Mouse (Mus musculus) left cerebral cortex, adult 18-20 months (tissue): ENCODE measurements at regions not wholly inside any gene's neighbourhood (a gene's known extent, or its start where the extent isn't known, plus 50 kb on each side); places are given as distances from the start of the nearest gene placed in this dataset.
A peak's percentile ranks its signal among the peaks of the same experiment; 100 is the strongest.
"Not testable (repeated sequence)": the region's sequence is repeated elsewhere in the genome, so short reads cannot be mapped to it uniquely, and the experiment has no call there.

Experiments
- DNase-seq, 2 experiments: peaks; one replicate each; pipeline ENCODE4 v3.0.0; 2021 to 2022; ENCODE audit warnings: low spot score in 2 of 2, mixed read lengths in 1 of 2

DNA sequence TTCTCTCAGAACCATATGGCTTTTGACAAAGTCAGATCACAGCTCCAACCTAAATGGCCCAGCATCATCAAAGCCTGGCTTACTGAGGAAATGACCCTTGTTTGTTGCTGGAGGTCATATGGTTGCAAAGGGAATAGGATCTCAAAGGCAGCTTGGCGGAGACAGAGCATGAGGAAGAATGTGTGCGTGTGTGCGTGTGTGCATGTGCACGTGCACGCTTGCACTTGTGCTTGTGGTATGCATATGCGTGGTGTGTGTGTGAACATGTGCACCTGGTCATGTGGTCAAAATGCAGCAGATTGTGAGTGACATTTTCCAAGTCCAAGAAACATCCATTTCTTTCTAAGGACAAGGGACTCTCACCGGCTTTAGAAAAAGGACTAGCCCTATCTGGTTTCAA is 216.9 kb downstream of the Dact1 start:
- no peak for DNase-seq

DNA sequence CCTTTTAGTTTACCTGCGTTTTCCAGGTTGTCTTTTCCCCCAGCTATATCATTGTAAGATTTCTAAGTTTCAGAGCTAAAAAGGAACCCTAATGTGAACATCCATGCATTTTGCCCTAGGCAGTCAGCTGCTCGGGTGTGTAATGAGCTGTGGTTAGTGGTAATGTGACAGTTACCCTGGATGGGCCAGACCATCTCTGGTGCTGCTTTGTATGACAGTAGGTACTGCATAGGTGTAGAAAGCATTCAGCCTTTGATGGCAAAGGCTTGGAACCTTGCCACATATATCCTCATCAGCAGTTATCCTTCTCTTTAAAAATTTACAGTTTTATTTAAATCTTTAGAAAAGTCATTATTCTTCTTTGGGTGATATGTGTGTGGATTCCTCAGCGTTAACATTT is 222.5 kb downstream of the Dact1 start:
- no peak for DNase-seq

DNA sequence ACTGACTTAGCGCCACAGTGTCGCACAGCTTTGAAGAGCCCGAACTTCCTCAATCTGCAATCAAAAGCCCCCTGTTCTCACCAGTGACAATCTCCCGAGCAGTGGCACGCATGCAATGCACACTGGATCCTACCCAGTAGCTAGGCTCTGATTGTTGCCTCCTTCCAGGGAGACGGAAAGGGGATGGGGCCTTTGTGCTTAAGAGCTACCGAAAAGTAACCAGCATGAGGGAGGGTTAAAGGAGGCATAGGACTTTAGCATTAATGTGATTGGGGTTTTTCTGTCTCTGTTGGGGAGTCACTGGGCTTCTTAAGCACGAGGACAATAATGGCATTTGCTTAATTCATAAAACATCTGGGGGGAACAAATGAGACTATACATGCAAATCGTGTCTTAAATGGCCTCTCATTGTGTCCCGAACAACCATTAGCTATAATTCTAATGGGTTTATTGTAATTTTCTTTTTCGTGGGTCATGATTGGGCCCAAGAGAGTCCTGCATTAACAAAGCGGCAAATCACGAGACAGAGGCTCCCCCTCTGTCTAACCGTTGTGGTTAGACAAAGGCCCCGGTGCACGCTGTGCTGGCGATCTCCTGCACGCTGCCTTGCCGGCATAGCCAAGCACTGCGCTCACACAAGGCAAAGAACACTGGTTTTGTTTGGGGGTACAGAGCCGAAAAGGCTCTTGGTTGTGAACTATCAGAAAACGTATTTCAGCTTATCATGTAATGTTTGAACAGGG is 223.2 kb downstream of the Dact1 start:
- no peak for DNase-seq

DNA sequence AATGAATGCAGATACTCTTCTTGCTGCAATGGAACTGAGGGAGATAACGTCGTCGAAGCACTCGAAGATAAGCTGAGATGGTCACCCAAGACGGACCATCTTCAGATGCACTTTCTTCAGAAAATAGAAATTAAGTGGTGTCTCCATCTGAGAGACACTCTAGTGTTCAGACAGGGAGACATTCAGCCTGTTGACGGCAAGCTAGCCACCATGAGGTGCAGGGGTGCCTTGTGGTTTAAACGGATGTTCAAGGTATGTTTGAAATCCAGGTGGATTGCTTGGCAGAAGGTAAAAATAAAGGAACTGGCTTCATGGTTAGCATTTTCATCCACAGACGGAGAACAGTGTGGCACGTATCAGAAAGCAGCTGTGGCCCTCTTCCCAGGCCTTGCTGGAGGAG is 224.0 kb downstream of the Dact1 start:
- no peak for DNase-seq

DNA sequence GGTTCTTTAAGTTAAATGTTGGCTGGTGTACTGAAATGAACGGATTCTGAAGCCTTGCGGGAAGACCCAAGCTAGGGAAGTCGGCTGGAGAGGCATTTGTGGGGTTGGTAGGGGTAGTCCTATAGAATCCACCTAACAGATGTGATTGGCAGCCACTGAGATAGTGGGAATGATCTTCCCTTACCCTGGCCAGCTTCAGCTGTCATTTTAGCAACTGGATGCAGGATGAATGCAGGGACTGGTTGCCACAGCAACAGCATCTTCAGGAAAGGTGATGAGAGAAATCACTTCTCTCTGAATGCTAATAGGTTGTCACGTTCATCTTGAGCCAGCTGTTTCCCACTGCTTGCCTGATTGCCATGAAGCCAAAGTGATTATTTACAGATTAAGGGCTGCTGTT is 224.5 kb downstream of the Dact1 start:
- no peak for DNase-seq

DNA sequence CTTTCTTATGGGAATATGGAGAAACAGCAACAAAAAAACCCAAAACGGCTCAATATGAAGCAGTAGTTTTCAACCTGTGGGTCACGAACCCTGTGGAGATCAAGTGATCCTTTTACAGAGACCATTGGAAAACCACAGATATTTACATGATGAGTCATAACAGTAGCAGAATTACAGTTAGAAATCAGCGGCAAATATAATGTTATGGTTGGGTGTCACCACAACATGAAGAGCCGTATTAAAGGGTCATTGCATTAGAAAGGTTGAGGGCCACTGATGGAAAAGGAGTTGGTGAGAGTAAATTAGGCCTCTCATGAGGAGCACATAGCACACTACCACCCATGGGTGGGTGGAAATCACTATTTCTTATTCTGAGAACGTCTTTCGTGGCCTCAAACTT is 225.6 kb downstream of the Dact1 start:
- no peak for DNase-seq

DNA sequence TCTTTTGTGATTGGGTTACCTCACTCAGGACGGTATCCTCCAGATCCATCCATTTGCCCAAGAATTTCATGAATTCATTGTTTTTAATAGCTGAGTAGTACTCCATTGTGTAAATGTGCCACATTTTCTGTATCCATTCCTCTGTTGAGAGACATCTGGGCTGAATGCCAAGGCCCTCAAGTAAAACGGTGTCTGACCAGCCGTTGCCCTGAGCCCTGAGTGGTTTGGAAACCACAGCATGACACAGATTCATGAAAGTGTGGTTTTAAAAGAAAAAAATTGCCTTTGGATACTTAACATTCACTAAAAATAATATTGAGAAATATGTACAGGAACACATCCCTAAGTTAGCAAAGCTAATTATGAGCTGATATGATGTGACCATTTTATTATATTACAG is 226.1 kb downstream of the Dact1 start:
- DNase-seq, result not testable (repeated sequence)

DNA sequence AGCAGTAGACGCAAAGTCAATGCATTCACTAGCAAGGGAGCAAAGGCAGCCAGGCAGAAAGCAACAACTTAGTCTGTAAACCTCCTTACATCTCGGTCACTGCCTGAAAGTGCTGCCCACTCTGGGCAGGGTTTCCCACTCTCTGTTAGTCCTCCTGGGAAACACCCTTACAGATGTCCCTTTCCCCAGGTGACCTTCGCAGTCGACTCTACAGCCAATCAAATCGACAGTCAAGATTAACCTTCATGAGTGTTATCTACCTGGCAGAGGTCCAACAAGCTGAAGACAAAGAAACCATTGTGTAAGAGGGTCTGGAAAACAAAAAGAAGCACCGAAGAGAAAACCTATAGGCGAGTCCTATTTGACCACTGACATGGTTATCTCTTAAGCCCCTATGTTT is 229.0 kb downstream of the Dact1 start:
- no peak for DNase-seq

DNA sequence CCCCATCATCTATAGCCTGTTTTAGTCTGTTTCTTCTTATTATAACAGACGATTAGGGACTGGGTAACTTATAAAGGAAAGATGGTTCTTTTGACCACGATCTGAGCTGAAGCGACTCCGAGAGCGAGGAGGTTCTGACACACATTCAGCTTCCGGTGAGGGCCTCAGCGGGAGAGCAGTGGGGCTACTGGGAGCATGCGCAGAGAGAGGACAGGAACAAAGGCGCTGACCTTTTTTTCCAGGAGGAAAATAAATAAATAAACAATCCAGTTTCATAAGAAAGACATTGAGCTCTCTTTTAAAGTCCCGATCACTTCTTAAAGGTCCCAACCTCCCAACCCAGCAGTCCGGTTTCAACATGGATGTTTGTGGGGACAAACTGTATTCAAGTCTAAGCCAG is 230.6 kb downstream of the Dact1 start:
- no peak for DNase-seq

DNA sequence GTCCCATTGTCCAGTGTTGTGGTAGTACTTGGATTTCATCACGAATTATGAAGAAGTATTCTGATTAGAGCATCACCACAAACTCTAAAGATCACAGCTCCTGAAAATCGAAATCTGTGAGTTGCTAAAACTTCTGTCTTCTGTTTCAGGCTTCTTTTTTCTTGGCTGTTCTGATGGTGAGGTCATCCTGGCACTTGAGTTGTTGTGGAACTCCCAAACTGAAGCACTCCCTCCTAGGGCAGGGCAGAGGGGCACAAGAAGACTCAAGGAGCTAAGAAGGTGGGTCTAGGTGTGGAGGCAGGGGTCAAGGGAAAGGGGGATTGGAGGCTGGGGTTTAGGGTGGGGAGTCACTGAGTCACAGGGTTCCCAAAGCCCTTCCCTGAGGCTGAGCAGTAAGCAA is 232.3 kb downstream of the Dact1 start:
- DNase-seq, result no peak

DNA sequence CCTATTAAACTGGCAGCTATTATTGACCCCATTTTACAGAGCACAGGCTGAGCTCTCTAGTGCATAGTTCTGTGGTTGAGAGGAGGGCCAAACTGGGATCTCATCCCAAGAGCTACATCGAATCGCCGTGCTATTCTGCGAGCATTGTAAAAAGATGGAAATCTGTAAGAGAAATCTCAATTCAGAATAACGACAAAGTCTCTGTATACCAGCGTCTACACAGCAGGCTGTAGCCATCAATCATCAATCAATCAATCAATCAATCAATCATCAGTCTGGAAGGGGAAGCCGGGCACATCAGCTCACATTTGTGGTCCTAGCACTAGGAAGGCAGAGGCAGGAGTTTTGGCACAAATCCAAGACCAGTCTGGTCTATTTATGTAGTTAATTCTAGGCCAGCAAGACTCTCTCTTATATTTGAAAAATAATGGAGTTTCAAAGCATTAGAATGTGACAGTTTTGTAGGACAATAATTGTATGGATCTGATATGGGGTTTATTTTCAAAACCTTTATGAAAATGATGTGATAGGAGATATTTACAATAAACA is 234.0 kb downstream of the Dact1 start:
- no peak for DNase-seq

DNA sequence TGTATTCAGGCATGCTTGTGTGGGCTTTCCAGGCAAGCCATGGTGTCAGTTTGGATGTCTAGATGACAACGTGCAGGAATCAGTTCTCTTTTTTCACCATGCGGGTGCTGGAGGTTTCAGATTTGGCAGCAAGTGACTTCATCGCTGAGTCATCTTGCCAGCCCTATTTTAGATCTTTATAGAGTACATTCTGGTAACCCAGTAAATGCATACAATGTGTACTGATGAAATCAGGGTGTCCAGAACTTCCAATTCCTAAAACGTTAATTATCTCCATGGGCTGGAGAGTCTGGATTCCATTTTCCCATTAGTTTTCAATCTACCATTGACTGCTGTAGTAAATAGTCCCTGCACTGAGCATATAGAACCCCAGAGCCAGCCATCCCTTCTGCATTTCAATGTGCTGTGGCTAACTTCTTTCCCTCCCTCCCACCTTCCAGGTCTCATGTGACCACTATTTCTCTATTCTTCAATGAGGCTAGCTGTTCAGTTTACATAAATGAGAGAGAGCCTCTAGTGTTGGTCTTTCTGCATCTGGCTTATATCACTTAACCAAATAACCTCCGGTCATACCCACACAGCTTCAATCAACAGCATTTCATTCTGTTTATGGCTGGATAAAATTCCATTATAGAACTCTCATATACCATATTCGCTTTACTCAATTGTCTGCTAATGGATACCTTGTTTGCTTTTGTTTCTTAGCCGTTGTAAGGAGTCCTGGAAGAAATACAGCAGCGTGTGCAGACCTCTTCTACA is 234.9 kb downstream of the Dact1 start:
- peak; percentile 53 to 65 for DNase-seq

DNA sequence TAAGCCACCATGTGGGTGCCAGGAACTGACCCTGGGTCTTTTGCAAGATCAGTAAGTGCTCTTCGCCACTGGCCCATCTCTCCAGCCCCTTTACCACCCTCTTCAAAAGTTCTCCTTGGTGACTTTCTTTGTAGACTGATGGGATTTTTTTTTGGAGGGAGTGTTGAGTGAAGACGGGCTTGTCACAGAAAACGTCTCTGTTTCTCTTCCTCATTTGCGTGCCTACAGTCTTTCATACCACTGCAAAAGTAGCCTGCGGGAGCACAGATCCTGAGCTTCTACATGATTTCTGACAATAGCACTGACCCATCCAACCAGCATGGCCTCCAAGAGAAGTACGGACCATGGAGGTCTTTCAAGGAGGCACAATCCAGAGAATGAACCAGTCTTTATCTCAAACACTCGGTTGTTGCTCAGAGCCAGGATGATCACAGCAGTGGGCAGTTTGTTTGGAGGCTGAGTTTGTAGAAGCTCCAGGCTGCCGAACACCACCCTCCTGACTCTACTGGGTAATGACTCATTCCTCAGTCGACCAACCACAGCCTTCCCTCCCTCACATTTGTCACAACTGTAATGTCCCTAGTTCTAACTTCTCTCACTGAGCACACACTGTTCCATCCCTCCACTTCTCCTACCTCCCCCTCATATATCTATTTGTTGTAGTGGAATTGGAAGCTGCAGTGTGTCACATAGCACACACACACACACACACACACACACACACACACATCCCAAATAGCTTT is 237.0 kb downstream of the Dact1 start:
- peak; percentile 12 to 22 for DNase-seq

DNA sequence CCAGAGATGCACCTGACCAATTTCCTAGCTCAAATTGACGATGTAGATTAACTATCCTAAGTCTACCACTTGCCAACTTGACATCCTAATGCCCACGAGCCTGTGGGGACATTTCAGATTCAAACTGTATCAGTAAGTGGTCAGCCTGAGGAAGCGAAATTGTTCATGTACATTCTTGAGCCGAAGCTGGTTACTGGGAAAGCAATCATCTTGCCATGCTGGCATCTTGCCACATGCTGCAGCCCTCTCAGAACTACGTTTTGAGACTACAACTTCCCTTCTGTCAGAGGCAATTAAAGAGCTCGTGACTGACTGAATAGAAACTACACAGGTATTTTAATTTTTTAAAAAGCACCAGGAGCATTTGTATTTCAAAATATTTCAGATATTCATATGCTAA is 239.7 kb downstream of the Dact1 start:
- DNase-seq, result no peak

DNA sequence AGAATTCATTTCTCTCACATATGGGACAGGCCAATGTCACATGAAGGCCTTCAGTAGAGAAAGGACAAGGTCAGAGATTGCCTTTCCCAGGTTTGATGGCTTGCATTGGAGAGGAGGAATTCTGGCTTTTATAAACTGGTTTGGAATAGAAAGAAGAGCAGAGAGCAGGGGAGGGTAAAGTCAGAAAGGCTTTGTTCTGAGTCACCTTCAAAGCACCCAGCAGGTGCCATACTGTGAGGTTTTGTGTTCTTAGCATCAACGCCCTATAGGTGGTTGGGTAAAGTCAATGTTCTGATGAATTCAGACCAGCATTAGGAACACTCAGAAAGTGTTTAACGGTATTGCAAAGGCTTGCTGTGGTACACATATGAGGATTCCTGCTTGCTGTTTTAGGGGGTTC is 244.5 kb downstream of the Dact1 start:
- no peak for DNase-seq

DNA sequence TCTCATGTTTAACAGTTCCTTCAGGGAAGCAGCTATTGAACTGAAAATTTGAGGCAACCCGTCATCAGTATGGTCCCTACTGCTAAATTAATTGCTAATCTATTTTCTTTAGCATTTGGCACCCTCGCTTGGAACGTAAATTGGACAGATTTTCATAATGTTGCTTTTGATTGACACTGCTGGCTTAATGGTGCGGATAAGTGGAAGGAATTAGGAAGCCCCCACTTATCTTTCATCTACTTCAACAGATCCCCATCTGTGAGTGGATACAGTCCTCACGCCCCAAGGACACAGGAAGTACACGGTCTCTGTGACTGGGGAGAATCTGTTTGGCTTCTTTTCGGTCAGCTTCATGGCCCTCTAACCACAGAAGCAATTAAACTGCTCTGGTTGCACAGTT is 251.6 kb downstream of the Dact1 start:
- no peak for DNase-seq

DNA sequence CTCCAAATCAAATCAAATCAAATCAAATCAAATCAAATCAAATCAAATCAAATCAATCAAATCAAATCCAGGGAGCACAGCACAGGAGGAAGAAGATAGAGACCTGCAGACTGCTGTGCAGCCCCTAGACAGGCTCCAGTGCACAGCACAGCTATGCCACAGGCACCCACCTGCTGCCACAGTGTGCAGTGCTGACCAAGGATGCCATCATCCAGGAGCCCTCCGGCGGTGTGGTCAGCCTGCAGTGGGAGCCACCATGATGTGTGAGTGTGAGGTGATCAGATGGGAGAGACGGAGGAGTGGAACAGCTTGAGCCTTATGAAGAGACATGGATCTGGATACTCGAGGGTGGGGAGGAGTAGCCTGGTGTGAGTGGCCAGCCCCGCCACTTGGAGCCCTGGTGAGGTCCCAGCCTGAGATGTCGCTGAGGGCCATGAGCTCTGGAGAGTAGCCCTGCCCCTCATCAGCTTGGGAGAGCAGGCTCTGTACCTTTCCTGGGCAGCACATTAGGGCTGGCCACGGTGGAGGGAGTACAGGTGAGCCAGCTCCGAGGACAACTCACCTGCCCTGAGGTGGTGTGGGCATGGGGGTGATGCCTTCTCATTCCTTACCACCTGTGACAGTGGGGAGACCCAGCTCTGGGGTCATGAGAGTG is 252.4 kb downstream of the Dact1 start:
- no peak for DNase-seq

DNA sequence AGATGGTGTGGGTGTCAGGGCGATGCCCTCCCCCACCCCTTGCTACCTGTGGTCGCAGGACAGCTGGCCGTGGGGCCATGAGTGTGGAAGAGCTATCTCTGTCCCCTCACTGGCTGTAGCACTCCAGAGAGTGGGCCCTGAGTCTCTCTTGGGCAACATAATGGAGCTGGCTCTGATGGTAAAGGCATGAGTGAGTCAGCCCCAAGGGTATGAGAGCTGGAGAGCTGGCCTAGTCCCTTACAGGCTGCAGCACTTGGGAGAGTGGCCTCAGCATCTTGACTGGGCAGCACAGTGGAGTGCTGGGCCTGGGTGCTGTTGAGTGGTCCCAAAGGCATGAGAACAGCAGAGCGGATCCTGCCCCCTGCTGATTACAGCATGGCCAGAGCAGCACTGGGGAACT is 253.5 kb downstream of the Dact1 start:
- no peak for DNase-seq

DNA sequence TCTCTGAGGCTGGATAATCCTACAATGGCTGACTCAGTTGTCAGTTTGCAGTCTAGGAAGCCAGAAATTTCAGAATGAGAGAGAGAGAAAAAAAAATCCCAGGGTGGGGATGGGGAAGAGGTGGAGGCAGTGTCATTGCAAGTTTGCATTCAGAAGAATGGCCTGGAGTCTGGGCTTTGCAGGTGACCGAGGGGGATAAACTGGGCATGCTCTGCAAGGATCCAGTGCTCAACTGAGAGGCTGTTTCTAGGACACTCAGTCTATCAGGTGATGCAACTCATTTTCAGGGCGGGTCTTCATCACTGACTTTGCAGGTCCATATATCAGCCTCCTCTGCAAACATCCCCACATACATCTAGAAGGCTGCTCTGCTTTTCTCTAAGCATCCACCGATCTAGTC is 256.7 kb downstream of the Dact1 start:
- no peak for DNase-seq

DNA sequence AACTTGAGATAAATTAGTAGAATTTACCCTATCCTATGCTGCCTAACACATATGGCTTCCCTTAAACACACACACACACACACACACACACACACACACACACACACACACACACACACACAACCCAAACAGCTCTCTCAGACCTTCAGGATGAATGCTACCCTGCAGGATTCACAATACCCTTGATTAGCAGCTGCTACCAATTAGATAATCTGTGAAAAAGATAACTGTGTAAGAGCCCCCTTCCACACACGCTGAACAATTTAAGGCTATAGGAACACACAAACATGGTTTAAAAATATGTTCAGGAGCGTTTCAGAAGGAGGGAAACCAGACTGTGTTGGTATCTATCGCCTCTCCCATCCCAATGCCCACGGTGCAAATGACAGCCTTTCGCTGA is 258.6 kb downstream of the Dact1 start:
- no peak for DNase-seq

DNA sequence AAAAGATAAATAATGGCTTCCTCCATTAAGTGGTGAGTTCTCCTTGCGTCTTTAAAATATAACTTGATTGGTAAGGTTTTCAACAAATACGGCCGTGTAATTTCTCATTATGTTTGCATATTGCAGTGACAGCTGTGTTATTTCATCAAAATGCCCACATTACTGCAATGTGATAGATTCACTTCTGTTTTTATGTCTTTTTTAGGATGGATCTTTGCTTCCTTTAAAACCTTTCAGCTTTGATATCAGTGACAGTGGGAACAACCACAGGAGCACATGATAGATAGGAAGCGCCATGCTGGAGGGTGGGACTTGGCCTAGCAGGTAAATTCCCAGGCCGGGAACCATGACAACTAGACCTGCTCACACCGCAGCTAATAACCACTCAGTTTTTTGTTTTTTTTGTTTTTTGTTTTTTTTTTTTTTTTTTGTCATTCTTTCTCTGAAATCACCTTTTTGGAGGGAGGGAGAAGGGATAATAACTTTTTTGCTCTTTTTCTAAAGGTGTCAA is 259.3 kb downstream of the Dact1 start:
- no peak for DNase-seq
